Mouse (Mus musculus): ENCODE measurements around the gene Otop1. TPM values are rescaled to one million over a fixed set of nuclear protein-coding genes. Genes with fewer than 3 reads are reported as not detected.

The Otop1 gene
- under 1 TPM; 0.19 to 0.38 (median 0.29) TPM for total RNA-seq (2022)

DNA sequence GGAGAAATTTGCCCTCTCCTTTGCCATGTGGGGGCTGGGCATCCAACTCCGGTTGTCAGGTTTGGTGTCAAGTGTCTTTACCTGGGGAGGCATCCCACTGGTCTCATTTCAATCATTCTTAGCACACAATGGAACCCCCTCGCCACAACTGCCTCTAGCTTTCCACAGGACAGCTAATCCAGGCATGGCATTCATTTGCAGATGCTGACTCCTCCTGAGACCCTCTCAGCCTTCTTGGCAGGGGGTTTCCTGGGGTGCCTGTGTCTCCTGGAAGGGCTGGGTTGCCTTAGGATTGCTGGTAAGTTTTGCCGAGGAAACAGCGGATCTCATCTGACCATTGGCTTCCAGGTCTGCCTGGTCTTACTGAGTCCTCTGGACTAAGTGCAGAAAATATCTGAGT is at the start of gene Otop1:
Gene Otop1, plus strand, starts transcription at position 202 of the 400 bp plus-strand sequence.
- DNase-seq (ENCODE audit: low spot score in 2 of 2) = no peak

DNA sequence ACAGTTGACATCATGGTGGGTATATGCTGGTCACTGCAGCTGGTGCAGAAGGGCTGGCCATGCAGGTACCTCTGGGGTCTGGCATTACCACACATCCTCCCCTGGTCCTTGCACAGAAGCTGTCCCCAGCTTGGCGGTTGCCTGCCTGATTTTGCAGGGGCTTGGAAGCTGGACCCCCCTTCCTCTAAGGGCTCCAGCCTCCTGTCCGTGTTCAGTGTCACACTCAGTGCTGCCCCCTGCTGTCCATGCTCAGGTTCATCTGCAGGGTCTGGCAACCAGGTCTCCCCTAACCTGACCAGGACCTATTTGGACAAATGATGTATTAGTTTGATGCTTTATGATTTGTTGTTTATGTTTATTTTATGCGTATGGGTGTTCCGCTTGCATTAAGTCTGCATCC is 40.4 kb upstream of the Otop1 start:
- peak in 1 of 2 experiments; percentile 22 for DNase-seq (ENCODE audit: low spot score in 2 of 2)

DNA sequence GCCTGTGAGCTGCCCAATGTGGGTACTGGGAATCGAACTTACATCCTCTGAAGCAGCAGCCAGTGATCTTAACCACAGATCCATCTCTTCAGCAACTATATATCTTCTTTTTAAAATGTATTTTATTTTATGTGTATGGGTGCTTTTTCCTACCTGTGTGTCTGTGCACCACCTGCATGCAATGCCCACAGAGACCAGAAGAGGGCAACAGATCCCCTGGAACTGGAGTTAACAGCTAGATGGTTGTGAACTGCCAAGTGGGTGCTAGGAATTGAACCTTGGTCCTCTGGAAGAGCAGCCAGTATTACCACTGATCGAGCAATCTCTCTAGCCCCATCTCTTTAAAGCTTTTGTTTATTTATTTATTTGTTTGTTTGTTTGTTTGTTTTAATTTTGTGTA is 39.1 kb upstream of the Otop1 start:
- DNase-seq (ENCODE audit: low spot score in 2 of 2) = no peak

DNA sequence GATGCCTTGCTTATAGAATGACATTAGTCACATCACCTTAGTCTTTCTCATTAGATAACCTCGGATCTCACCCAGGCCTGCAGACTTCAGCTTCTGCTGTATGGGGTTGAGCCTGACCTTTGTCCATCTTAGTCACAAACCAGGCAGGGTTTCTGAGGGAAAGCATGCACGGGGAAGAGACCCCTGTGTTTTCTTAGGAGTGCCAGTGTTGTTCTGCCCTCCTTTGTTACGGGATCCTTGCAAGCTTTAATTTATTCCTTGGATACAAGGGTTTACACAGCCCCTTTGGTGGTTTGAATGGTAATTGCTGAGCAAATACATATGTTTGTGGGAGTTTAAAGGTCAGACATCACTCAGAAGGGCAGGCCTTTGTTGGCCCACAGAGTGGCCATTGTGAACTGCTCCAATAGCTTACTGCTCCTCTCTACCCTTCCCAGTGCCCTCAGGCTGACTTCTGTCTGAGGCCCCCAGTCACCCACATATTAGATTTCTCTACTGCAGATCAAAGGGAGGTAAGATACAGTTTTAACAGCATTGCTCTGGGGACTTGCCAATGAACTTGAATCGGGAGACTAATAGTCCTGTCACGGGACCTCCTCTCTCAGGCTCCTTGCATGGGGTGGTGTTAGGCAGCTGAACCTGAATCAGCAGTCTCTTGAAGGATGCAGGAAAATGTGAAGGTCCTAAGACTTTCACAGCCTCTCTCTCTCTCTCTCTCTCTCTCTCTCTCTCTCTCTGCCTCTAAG is 34.9 kb upstream of the Otop1 start:
- no peak for DNase-seq (ENCODE audit: low spot score in 2 of 2)

DNA sequence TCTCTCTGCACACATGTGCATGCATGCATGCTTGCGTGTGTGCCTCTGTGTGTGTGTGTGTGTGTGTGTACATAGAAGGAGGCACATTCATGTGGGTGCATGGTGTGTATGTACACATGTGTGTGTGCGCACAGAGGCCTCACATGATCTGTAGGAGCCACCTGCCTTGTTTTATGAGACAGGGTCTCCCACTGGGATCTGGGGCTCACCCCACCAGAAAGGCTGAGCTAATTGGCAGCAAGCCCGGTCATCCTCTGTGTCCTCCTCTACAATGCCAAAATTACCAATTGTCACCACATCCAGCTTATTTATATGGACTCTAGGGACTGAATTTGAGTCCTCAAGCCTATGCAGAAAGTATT is 34.3 kb upstream of the Otop1 start:
- DNase-seq (ENCODE audit: low spot score in 2 of 2) = no peak

DNA sequence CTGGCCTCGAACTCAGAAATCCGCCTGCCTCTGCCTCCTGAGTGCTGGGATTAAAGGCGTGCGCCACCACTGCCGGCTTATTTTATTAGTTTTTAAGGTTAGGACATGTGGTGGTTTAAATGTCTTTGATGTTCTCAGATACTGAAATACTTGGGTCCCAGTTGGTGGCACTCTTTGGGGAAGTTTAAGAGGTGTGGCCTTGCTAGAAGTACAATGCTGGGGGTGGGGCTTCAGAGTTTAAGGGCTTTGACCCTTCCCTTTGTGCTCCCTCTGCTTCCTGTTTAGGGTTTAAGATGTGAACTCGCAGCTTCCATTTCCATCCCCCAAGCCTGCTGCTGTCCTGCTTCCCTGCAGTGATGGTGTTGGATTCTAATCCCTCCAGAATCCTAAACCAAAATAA is 33.8 kb upstream of the Otop1 start:
- no peak for DNase-seq (ENCODE audit: low spot score in 2 of 2)

DNA sequence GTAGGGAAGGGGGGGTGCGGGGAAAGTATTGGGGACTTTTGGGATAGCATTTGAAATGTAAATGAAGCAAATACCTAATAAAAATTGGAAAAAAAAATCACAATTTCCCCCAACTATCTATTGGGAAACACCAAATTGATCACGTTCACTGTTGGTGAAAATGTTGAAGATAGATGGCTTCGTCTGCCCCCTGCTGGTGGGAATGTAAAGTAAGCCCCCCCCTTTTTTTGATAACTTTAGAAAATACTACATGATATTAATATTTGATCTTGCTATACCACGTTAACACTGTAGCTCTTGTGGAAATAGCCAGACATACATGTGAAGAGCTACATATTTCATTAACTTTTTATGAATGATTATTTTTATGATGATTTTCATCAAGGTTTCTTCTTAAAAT is 20.6 kb upstream of the Otop1 start:
- DNase-seq (ENCODE audit: low spot score in 2 of 2) = no peak

DNA sequence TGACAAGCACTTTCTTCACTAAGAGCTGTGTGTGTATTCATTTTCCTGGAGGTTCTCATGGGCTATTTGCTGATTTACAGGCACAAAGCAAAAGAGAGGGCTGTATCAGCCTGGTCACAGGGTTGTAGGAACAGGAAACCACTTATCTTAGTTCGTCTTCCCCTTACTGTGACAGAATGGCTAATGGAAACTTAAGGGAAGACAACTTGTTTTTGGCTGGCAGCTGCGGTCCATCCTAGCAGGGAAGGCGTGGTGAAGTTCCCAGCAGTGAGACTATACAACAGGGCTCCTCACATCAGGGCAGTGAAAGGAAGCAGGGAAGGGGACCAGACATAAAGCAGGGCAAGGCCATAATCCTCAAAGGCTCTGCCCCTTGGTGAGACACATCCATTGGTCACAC is 20.1 kb upstream of the Otop1 start:
- DNase-seq (ENCODE audit: low spot score in 2 of 2) = no peak

DNA sequence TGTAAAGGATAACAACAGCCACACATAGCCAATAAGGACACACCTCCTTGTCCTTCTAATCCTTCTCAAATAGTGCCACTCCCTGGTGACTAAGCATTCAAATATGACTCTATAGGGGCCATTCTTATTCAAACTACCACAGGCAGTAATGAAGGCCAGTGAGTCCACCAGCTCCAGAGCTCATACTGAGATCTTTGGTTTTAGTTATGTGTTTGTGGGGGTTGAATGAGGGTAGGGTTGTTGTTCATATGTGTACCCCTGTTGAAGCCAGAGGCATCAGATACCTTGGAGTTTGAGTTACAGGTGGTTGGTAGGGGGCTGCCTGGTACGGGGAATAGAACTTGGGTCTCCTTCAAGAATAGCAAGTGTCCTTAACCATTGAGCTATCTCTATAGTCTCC is 19.2 kb upstream of the Otop1 start:
- DNase-seq (ENCODE audit: low spot score in 2 of 2) = no peak

DNA sequence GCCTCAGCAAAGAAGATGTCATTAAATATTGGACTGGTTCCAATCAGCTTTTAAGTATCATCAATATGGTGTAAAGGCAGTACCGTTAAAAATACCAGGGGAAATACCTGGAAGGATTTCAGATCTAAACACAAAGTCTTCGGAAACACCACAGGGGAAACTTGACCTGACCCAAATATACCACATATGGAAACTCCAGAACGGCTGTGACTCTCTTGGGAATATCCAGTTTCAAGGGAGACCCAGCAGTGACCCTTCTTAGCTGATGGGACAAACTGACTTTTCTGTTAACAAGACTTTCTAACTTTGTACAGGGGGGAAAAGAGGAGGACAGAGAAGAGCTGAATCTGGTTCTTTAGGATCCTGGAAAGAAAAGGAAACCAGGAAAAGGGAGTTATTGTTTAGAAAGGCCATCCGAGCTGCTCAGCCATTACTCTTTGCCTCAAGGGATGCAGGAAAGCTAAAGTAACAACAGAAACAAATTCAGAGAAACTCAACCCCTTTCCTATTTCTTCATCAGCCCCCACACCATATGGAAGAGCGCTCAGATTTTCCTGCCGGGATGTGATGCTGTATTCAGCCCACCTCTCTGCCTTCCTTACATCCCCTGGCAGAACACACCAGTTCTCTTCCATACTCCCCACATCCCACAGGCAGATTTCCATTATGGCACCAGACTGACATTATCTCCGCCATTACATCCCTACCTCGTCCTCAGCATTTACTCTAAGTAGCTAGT is 17.6 kb upstream of the Otop1 start:
- no peak for DNase-seq (ENCODE audit: low spot score in 2 of 2)

DNA sequence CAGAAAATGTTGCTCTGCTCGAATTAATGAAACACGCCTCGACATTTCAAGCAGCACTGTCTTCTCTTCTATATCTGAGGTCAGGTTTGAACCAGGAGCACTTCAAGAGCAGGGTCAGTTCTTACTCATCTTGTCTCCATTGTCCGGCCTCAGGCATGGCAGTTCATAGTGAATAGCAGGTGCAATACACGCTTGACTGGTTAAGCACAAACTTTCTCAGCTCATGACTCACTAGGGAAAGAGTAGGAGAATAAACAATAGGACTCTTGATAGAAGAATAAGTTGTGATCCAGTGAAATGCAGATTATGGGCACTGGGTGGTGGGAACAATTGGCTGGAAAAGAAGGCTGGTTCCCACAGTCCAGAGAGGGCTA is 17.0 kb upstream of the Otop1 start:
- no peak for DNase-seq (ENCODE audit: low spot score in 2 of 2)

DNA sequence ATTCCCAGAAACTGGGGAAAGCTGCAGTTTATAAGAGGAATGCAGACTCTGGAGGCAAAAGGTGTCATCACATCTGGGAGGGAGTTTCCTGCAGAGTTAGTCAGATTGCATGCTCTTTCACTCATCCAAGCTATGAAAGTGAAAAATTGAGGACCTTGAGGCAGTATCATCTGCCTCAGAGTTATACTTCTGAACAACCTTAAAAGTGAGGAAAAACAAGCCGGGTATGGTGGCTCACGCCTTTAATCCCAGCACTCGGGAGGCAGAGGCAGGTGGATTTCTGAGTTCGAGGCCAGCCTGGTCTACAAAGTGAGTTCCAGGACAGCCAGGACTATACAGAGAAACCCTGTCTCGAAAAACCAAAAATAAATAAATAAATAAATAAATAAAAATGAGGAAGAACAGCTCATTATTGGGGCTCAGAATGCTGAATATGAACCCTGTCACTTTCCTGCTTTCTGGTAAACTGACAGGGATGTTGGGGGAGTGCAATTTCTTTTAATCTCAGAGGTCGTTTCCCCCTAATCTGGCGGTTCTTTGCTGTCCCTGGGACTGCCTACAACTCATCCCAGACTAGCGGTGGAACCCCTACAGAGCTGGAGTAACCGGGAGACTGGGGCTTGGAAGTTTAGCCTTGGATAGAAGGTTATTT is 16.2 kb upstream of the Otop1 start:
- DNase-seq (ENCODE audit: low spot score in 2 of 2) = no peak

DNA sequence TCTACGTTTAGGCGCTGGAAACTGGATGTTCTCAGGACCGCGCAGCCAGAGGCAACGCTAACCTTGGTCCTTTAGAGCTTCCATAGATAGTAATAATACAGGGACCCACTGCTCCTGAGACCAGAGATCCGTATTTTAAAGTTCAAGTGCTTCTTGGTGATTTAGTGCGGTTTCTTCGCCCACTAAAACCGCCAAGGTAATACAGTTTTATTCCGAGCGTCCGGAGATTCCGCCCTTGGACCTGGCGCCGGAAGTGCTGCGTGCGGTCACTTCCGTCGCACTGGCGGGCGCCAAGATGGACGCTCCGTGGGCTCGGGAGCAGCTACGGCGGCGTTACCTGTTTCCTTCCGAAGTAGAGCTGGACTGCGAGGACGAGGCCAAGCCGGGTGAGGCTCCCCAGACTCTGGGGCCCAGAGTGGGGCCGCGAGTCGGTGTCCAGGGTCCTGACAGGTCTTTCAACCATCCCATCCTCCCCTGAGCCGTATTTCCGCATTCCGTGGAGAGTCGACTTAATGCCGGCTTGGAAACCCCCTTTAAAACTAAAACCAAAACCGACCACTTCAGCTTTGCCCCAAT is 15.6 kb upstream of the Otop1 start, which contains the start of gene Tmem128:
Gene Tmem128, plus strand, starts transcription at position 79 of the 576 bp plus-strand sequence.
- DNase-seq (ENCODE audit: low spot score in 2 of 2) = peak; percentile 30 to 32

DNA sequence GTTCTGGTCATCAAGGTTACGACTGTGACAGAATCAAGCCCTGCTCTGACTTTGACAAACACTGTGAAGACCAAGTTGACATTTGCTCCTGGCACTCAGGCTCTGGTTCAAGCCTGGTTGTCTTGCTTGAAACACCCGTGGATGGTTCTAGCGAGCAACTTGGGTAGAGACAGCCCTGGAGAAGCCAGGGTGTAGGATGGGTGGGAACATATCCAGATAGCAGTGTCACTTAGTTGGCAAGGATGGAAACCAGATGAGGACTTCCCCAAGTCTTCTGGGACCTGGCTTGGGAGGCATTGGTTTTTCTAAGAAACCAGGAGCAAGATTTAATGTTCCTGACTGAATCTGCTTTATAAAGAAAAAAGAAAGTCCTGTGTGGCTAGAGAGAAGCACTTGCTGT is 4.8 kb upstream of the Otop1 start:
- no peak for DNase-seq (ENCODE audit: low spot score in 2 of 2)

DNA sequence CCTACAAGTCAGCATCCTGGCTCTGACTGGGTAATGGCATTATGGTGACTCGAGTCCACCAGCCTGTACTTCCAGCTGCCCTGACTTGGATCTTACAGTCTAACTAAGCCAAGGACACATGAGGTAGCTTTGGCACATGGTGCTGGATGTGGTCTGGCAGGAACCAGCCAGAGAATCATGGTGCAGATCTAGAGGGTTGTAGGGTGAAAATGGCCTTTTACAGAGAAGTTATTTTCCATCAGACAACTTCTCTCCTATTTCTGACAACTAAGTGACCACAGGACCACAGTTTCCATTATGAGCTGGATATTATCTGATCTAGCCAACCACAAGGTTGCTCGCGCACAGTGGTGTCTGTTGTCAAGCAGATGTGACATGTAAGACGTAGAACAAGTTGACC is 1.9 kb upstream of the Otop1 start:
- DNase-seq (ENCODE audit: low spot score in 2 of 2) = no peak

DNA sequence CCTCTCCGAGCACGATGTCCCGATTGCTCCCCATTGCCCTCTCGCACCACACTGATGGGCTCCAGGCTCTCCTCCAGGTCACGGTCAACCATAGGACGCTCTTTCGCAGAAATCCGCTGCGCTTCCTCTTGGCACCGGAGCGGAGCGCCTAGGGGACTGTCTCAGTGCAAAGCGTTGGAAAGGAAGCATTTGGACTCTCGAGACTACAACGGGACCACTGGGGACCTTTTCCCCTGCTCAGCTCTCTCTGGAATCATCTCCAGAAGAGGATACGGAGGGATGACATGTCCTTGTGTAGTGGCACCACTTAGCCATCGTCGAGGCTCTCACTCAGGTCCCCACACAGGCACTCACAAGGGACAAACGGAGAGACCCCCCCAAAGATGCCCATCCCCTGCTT is 679 bp downstream of the Otop1 start:
- no peak for DNase-seq (ENCODE audit: low spot score in 2 of 2)

DNA sequence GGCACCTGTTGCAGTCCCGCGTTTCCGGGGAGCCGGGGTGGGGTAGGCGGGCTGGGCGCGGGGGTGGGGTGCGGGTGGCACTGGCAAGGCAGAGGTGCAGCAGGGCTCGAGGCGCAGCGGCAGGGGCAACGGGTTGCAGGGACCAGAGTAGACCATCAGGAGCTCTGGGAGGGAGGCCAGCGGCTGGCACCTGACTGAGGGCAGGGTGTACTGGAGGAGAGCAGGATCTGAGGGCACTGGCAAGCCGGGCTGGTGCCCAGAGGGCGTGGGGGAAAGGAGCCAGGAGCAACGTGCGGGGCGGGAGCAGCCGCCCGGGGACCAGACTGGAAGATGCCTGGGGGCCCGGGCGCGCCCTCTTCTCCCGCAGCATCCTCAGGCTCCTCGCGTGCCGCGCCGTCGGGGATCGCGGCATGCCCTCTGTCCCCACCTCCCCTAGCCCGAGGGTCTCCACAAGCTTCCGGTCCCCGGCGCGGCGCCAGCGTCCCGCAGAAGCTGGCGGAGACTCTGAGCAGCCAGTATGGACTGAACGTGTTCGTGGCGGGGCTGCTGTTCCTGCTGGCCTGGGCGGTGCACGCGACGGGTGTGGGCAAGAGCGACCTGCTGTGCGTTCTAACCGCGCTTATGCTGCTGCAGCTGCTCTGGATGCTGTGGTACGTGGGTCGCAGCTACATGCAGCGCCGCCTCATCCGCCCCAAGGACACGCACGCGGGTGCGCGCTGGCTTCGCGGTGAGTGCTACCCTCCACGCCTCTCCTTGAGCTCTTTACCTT is 1.5 kb downstream of the Otop1 start:
- no peak for DNase-seq (ENCODE audit: low spot score in 2 of 2)

DNA sequence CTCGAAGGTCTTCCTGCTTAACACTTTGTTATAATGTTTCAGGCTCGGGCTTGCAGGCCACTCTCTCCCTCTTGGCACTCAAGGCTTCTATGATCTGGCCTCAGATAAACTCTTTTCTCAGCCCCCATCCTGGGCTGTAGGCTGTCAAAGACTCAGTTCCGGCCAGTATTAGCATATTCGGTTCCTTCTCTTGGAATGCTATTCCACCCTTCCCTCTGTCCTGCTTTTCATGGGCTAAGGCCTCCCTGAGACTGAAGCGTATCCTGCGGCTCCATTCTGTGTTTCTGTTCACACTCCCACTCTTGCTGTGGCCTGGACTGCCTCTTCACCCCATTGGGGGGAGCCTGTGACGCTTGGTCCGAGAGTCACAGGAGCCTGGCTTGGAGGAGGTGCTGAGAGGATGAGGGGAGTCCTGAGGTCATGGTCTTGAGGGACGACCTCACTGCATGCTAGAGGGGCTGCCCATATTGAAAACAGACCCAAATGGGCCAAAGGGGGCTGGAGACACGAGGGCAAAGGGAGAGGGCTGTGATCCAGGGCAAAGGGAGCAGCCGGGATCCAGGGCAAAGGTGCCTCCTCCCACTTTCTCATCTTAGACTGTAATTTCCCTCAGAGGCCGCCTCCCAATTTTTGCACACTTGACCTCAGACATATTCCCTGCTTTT is 2.3 kb downstream of the Otop1 start:
- DNase-seq (ENCODE audit: low spot score in 2 of 2) = no peak

DNA sequence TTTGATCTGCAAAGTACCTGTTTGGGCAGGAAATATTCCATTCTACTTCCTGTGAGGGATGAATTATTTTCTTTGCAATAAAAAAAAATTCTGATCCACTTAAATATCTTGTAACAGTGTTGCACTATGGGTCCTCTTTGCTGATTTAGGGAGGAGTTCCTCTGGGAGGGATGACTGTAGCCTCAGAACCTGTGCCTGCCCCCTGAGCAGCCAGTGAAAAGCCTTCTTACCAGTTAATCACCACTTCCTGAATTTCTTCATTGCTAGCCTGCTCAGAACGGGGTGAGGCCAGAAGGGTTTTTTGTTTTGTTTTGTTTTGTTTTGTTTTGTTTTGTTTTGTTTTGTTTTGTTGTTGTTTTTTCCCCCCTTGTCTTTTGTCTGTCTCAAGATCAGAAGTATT is 4.3 kb downstream of the Otop1 start:
- no peak for DNase-seq (ENCODE audit: low spot score in 2 of 2)

DNA sequence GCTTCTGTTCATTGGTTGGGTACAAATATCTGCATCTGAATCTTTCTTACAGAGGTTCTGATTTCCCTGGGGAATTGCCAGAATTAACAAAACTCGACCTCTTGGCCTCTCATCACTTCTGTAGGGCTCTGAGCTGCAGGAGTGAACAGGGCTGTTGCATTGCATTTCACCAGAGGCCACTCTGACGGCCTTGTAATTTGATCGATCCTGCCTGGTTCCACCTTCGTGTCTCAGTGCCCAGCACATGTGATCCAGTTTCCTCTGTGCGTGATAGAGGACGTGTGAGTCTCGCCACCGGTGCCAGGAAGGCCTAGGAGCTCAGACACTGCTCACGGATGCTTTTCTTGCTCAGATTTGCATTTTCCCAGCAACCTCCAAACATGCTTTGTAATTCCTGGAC is 10.0 kb downstream of the Otop1 start:
- no peak for DNase-seq (ENCODE audit: low spot score in 2 of 2)

DNA sequence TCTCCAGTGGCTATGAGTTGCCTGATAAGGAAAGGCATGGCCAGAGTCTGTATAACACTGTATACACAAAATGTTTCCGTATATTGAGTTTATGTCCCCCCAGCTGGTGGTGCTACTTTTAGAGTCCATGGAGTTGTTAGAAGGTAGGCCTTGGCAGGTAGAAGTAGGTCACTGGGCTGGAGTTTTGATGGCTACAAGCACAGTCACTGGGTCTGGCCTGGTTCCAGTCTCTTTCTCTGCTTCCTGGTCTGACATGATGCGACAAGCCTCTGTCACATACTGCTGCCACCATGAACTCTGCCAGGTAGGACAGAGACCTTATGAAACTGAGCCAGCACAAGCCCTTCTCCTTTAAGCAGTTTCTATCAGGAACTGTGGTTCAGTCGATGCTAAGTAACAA is 12.7 kb downstream of the Otop1 start:
- no peak for DNase-seq (ENCODE audit: low spot score in 2 of 2)
